Mouse (Mus musculus): ENCODE measurements around the gene Pax5.

Gene Pax5

DNA sequence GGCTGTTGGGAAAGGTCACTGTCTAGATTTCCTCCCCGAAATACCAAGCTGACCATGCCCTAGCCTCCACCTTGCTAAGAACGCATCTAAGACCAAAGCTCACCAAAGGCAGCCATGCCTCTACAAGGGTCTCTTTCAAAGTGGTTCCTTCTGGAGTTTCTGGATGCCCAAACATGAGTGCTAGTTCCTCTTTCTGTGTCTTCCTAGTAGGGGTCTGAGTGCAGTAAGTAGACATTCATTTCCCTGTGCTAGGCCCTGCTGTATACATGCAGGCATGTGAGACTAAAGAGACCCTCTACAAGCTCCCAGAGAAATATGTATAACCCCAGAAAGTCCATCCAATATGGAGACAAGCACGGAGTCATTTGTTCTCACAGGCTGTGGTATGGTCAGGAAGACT is 97.9 kb downstream of the Pax5 start:
- DNase-seq (ENCODE audit: extremely low read depth, insufficient read length, low spot score) = no peak

GRCm38 (mm10) chr4:44605453-44605852 is 104.8 kb downstream of the Pax5 start:
- no peak for DNase-seq (ENCODE audit: extremely low read depth, insufficient read length, low spot score)

GRCm38 (mm10) chr4:44602257-44602801 is 108.0 kb downstream of the Pax5 start:
- DNase-seq (ENCODE audit: extremely low read depth, insufficient read length, low spot score) = no peak

DNA sequence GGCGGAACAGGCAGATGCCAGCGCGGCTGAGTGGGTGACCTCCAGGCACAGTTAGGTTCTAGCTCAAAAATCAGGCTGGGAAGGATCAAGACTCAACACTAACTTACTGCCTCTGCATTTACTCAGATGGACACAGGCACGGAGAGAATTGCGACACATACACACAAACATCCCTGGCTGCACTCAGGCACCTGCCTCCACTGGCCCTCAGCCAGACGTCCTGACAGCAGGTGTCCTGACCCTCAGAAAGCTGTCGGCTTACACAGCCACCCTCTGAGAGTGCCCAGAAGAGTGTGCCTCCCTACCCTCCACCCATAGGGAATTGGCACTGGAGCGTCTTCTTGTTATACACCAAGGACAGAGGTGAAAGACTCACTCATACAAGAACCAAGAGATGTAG is 108.9 kb downstream of the Pax5 start:
- no peak for DNase-seq (ENCODE audit: extremely low read depth, insufficient read length, low spot score)

GRCm38 (mm10) chr4:44600875-44601274 is 109.4 kb downstream of the Pax5 start:
- no peak for DNase-seq (ENCODE audit: extremely low read depth, insufficient read length, low spot score)

DNA sequence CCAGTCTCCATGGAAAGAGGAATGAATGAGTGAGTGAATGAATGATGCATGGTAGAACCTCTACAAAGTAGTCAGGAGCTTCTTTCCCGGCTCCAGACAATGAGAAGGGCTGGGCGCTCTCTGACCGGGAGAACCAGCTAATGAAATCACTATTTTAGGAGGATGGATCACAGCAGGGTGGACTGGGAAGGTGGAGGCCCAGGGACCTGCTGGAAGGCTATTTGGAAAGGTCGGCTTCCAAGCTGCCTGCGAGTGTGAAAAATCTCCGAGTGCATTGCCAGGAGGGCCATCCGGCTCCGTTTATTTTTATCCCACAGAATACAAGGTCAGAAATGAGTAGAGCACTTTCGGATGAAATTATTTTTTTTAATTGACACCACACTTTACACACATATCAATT is 112.3 kb downstream of the Pax5 start:
- DNase-seq (ENCODE audit: extremely low read depth, insufficient read length, low spot score) = no peak

DNA sequence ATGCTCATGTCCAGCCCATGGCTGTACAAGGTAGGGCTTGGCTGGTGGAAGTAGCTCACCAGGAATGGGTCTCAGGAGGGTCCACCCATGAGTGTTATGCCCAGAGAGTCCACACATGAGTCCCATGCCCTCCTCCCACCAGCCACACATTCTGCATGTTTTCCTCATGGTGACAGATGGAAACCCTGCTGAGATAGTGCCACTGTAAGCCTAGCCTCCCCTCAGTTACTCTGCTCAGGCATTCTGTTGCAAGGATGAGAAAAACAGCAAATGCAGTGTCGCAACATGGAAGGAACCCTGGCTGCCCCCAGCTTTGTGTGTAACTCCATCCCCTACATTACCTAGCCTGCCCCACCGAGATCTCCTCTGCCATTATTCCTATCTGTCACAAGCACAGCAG is 117.2 kb downstream of the Pax5 start:
- no peak for DNase-seq (ENCODE audit: extremely low read depth, insufficient read length, low spot score)

- DNase-seq (ENCODE audit: extremely low read depth, insufficient read length, low spot score) = no peak
Observed at GRCm38 (mm10) chr4:44582687-44583086, 127.6 kb downstream of the Pax5 start.

- DNase-seq (ENCODE audit: extremely low read depth, insufficient read length, low spot score) = no peak
Observed at GRCm38 (mm10) chr4:44578591-44578990, 131.7 kb downstream of the Pax5 start.

DNA sequence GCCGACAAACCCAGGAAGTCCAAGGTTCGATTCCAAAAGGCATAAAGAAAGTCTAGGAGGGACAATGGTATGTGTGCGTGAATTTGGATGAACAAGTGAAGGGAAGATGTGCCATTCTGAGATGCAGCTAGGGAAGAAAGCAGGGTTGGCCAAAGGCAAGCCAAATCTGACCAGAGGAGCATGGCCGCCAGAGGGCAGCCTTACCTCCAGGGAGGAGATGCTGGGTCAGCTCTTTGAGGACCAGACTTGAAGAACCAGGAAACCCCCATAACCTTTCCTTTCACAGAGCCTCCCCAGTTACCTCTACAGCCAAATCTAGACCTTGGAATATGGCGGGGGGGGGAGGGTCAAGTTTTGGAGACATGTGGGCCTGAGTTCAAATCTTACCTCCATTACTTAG is 133.0 kb downstream of the Pax5 start:
- DNase-seq (ENCODE audit: extremely low read depth, insufficient read length, low spot score) = no peak

DNA sequence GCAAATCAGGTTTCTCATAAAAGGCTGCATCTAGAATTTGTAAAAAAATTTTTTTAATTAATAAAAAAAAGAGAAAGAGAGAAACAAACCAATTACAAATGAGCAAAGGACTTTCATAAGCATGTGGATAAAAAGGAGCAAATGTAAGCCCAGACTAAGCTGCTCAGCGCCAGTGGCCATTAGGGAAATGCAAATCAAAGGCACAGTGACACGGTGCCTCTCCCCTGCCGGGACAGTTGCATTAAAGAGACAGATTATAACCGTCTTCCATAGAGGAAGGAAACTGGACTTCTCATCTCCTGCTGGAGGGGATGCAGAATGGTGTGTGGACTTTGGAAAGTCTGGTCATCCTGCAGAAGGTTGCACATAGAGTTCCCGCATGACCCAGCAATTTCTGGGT is 133.5 kb downstream of the Pax5 start:
- DNase-seq (ENCODE audit: extremely low read depth, insufficient read length, low spot score) = no peak

- no peak for DNase-seq (ENCODE audit: extremely low read depth, insufficient read length, low spot score)
Observed at GRCm38 (mm10) chr4:44573017-44573416, 137.3 kb downstream of the Pax5 start.

DNA sequence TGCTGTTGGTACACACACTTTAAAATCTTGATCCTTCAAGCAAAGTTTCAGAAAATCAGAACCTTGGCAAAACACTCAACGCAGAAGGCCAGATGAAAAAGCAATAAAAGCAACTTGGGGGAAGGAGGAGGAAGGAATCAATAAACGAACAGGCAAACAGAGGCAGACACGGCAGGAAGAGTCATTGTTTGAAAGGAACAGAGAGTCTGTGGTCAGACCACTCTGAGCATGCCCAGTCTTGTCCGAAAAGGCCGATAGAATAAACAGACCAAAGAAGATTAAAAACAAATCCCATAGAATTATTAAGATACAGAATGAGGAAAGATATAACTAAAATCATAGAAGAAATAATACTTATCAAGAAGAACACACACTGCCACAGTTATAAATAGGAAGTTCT is 137.9 kb downstream of the Pax5 start:
- DNase-seq (ENCODE audit: extremely low read depth, insufficient read length, low spot score) = no peak

- no peak for DNase-seq (ENCODE audit: extremely low read depth, insufficient read length, low spot score)
Observed at GRCm38 (mm10) chr4:44569138-44569537, 141.1 kb downstream of the Pax5 start.

GRCm38 (mm10) chr4:44568666-44569065 is 141.6 kb downstream of the Pax5 start:
- no peak for DNase-seq (ENCODE audit: extremely low read depth, insufficient read length, low spot score)

GRCm38 (mm10) chr4:44566401-44566800 is 143.9 kb downstream of the Pax5 start:
- DNase-seq (ENCODE audit: extremely low read depth, insufficient read length, low spot score) = no peak

DNA sequence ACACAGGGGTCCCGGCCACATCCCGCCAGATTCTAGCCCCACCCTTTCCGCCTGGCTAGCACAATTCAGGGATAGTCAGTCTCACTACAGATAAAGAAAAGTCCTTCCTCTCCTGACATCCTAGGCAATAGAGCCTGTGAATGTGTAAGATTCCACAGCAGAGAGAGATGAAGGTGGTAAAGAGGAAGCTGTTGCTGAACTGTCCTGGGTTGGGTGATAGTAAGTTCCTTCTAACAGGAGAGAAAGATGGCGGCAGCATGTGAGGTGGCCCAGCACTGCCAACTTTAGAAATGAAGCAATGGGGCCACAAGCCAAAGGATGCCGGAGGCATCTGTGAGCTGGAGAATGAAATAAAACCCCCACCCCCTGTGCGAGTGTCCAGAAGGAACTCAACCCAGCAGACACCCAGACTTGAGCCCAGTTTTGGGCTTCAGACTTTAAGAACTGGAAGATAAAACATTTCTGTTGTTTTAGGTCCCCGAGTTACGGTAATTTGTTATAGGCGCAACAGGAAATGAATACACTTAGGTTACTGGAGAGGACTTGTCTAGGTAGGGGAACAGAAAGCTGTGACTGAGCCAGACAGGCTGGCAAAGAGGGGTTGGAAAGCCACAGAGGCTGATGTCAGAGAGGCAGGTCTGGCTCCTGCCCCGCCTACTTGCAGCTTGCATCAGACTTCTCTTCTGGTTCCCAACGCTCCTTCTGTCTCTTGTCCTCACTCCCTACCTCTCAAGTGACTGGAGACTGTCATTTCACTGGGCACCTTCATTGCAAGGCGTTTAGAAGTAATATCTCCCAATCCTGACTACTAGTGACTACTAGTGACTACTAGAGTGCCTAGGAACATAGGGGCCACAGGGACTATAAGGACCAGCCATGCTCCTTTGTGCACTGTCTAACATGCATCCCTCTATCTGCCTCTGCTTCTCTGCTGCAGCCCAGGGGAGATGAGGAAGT is 144.9 kb downstream of the Pax5 start:
- DNase-seq (ENCODE audit: extremely low read depth, insufficient read length, low spot score) = peak; percentile 19

- DNase-seq (ENCODE audit: extremely low read depth, insufficient read length, low spot score) = peak; percentile 68
Observed at GRCm38 (mm10) chr4:44564602-44565001, 145.7 kb downstream of the Pax5 start.

DNA sequence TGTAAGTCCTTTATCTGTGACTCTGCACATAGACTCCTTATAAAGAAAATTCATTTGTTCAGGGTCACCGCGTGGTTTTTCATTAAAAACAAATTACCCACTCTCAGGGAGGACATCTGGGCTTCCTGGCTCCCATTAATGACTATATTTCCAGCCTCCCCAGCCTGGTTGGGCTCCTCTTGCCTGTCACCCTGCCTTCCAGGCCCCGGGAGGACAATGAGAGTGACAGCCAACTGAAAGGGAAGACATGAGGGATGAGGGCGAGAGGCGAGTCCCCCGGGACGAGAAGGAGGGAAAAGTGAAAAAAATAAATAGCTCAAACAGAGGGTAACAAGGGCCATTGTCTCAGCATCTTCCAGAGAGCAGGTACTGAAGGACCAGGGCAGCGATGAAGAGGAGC is 149.3 kb downstream of the Pax5 start:
- no peak for DNase-seq (ENCODE audit: extremely low read depth, insufficient read length, low spot score)

DNA sequence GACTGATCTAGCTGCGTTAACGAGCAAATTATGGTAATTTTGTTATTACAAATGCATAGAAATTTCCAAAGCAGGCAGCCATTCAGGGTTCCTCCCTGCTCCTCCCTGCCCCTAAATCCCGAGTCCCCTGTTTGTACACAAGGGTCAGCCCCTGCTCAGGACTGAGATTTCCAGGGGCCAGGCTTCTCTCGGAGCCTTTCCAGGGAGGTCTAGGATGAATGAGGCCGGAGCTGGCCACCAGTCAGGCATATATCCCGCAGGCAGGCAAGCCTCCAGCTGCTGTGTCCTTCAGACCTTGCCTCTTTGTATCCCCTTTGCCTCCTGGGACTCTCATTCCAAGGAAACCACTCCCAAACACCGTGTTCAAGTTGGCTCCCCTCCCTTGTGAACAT is 151.7 kb downstream of the Pax5 start:
- DNase-seq (ENCODE audit: extremely low read depth, insufficient read length, low spot score) = no peak

- no peak for DNase-seq (ENCODE audit: extremely low read depth, insufficient read length, low spot score)
Observed at GRCm38 (mm10) chr4:44557815-44558563, 152.3 kb downstream of the Pax5 start.
